Mouse (Mus musculus) bone marrow macrophage, adult 2 months (primary cell): ENCODE measurements around the gene Clp1.

ENCODE experiments used
- CTCF ChIP-seq: IDR thresholded peaks from 2 replicates; pipeline ENCODE4 v1.5.1; 2012; ENCODE audit warnings: low read depth, mild to moderate bottlenecking, low read length, moderate library complexity
- POLR2A ChIP-seq: IDR thresholded peaks from 2 replicates; pipeline ENCODE4 v1.6.1; 2012; ENCODE audit warnings: mild to moderate bottlenecking, low read depth, low read length, borderline replicate concordance

GRCm38 (mm10) chr2:84770501-84770900 lies 43.4 kb upstream of the Clp1 start:
- TF ChIP-seq POLR2A = no peak
- TF ChIP-seq CTCF = no peak
